Mouse (Mus musculus) C2C12 (cell line): Measurements from ENCODE around the gene Adgrb3.

Experiments
- CEBPB ChIP-seq: IDR thresholded peaks from one replicate; pipeline ENCODE4 v1.6.1; 2011; ENCODE audit warnings: low read depth, mild to moderate bottlenecking, control low read depth, moderate library complexity
- CTCF ChIP-seq: IDR thresholded peaks from one replicate; pipeline ENCODE4 v1.5.1; 2011; ENCODE audit not compliant: control insufficient read depth, insufficient read depth, insufficient read length
- FOSL1 ChIP-seq: IDR thresholded peaks from one replicate; pipeline ENCODE4 v1.8.0; 2011; ENCODE audit warnings: mild to moderate bottlenecking, low read length; ENCODE audit not compliant: poor library complexity, insufficient read depth, severe bottlenecking
- MAX ChIP-seq: IDR thresholded peaks from one replicate; pipeline ENCODE4 v1.6.1; 2011; ENCODE audit warnings: mild to moderate bottlenecking, control low read depth
- MYOD1 ChIP-seq: IDR thresholded peaks from one replicate; pipeline ENCODE4 v1.6.1; 2011; ENCODE audit warnings: low read depth; ENCODE audit not compliant: control insufficient read depth, insufficient read length
- MYOG ChIP-seq: IDR thresholded peaks from one replicate; pipeline ENCODE4 v1.6.1; 2011; ENCODE audit not compliant: control insufficient read depth, insufficient read length; ENCODE audit errors: extremely low read depth
- USF1 ChIP-seq: IDR thresholded peaks from one replicate; pipeline ENCODE4 v1.6.1; 2011; ENCODE audit warnings: low read depth, mild to moderate bottlenecking, control low read depth, moderate library complexity

GRCm38 (mm10) chr1:25588568-25589118, 240.9 kb downstream of the Adgrb3 start:
- TF ChIP-seq CTCF = no peak
- TF ChIP-seq USF1 = no peak
- no peak for TF ChIP-seq MYOD1
- TF ChIP-seq CEBPB = no peak
- TF ChIP-seq MYOG = no peak
- no peak for TF ChIP-seq FOSL1
- TF ChIP-seq MAX = no peak
